Mouse (Mus musculus): ENCODE data around the gene Socs3. TPM values are rescaled to one million over a fixed set of nuclear protein-coding genes. Genes with fewer than 3 reads are reported as not detected.
A peak's percentile ranks its signal among the peaks of the same experiment; 100 is the strongest.

The Socs3 gene
- polyA plus RNA-seq, 1 experiment from 2014 or later = 8.4 TPM

- Histone ChIP-seq H3K27me3 (ENCODE audit: control insufficient read depth, insufficient read depth, low read length) (peaks cover 9% of the 10 kb centered on the region), H3K4me1 (ENCODE audit: control insufficient read depth, insufficient read depth, low read length) (peaks cover 35% of the 10 kb centered on the region), H3K27ac (replicated peaks; ENCODE audit: low read depth, low read length) (peak overlapping the region; percentile 31), H3K4me2 (ENCODE audit: low read depth, low read length) (no peak overlapping the region), H3K9me3 (replicated peaks; ENCODE audit: control insufficient read depth, low read length) (no peaks in the 10 kb centered on the region), H3K36me3 (replicated peaks; ENCODE audit: control insufficient read depth, insufficient read depth, low read depth, low read length) (no peaks in the 10 kb centered on the region; the same call in 1 of the 2 replicates), H3K4me3 (ENCODE audit: low read depth, low read length) (no peak overlapping the region), H3K9ac (replicated peaks; ENCODE audit: low read length) (peak overlapping the region; percentile 37)
- 0 out of 2 replicates have a peak, but pooled peaks have one; percentile 5 for ATAC-seq (replicated peaks; ENCODE audit: insufficient number of reproducible peaks, low FRiP score, low TSS enrichment, low read depth)
- peak; percentile 39 for DNase-seq (ENCODE audit: low spot score)
- 22% methylated on average over 10 of the region's 10 CpGs for WGBS
These were observed 7.4 kb downstream of the Socs3 start for GRCm38 (mm10) chr11:117962228-117963067.

GRCm38 (mm10) chr11:117960601-117961000, 9.2 kb downstream of the Socs3 start:
- H3K27ac ChIP-seq (replicated peaks; ENCODE audit: low read depth, low read length) = no peak overlapping the region
- no peak for DNase-seq (ENCODE audit: low spot score)

GRCm38 (mm10) chr11:117959741-117960381, 10.0 kb downstream of the Socs3 start:
- 55% methylated on average over 17 of the region's 17 CpGs for WGBS
- peaks cover 21% of the 10 kb centered on the region for H3K4me1 ChIP-seq (ENCODE audit: control insufficient read depth, insufficient read depth, low read length)
- DNase-seq (ENCODE audit: low spot score) = no peak
- no peaks in the 10 kb centered on the region for H3K27me3 ChIP-seq (ENCODE audit: control insufficient read depth, insufficient read depth, low read length)
- no peak overlapping the region for H3K4me2 ChIP-seq (ENCODE audit: low read depth, low read length)
- no peak for ATAC-seq (replicated peaks; ENCODE audit: insufficient number of reproducible peaks, low FRiP score, low TSS enrichment, low read depth)
- H3K4me3 ChIP-seq (ENCODE audit: low read depth, low read length) = no peak overlapping the region
- H3K36me3 ChIP-seq (replicated peaks; ENCODE audit: control insufficient read depth, insufficient read depth, low read depth, low read length) = no peaks in the 10 kb centered on the region
- no peaks in the 10 kb centered on the region for H3K9me3 ChIP-seq (replicated peaks; ENCODE audit: control insufficient read depth, low read length)
- H3K27ac ChIP-seq (replicated peaks; ENCODE audit: low read depth, low read length) = no peak overlapping the region
- H3K9ac ChIP-seq (replicated peaks; ENCODE audit: low read length) = no peak overlapping the region

More at GRCm38 (mm10) chr11:117960601-117961000, 9.2 kb downstream of the Socs3 start:
- peaks cover 25% of the 10 kb centered on the region for H3K4me1 ChIP-seq (ENCODE audit: control insufficient read depth, insufficient read depth, low read length)
- H3K9ac ChIP-seq (replicated peaks; ENCODE audit: low read length) = no peak overlapping the region
- no peaks in the 10 kb centered on the region for H3K36me3 ChIP-seq (replicated peaks; ENCODE audit: control insufficient read depth, insufficient read depth, low read depth, low read length)
- H3K27me3 ChIP-seq (ENCODE audit: control insufficient read depth, insufficient read depth, low read length) = no peaks in the 10 kb centered on the region
- H3K4me3 ChIP-seq (ENCODE audit: low read depth, low read length) = no peak overlapping the region
- ATAC-seq (replicated peaks; ENCODE audit: insufficient number of reproducible peaks, low FRiP score, low TSS enrichment, low read depth) = no peak
- H3K4me2 ChIP-seq (ENCODE audit: low read depth, low read length) = no peak overlapping the region
- no peaks in the 10 kb centered on the region for H3K9me3 ChIP-seq (replicated peaks; ENCODE audit: control insufficient read depth, low read length)

- Histone ChIP-seq H3K4me2 (ENCODE audit: low read depth, low read length) (no peak overlapping the region), H3K4me3 (ENCODE audit: low read depth, low read length) (no peak overlapping the region), H3K36me3 (replicated peaks; ENCODE audit: control insufficient read depth, insufficient read depth, low read depth, low read length) (no peaks in the 10 kb centered on the region), H3K27ac (replicated peaks; ENCODE audit: low read depth, low read length) (no peak overlapping the region), H3K4me1 (ENCODE audit: control insufficient read depth, insufficient read depth, low read length) (peaks cover 14% of the 10 kb centered on the region), H3K9me3 (replicated peaks; ENCODE audit: control insufficient read depth, low read length) (no peaks in the 10 kb centered on the region), H3K27me3 (ENCODE audit: control insufficient read depth, insufficient read depth, low read length) (no peaks in the 10 kb centered on the region), H3K9ac (replicated peaks; ENCODE audit: low read length) (no peak overlapping the region)
- ATAC-seq (replicated peaks; ENCODE audit: insufficient number of reproducible peaks, low FRiP score, low TSS enrichment, low read depth) (no peak), DNase-seq (ENCODE audit: low spot score) (no peak)
- WGBS = 90% methylated on average over 4 of the region's 4 CpGs
These were observed 10.7 kb downstream of the Socs3 start for GRCm38 (mm10) chr11:117959166-117959565.

GRCm38 (mm10) chr11:117958197-117958596, 11.7 kb downstream of the Socs3 start:
- Histone ChIP-seq H3K4me3 (ENCODE audit: low read depth, low read length) (no peak overlapping the region), H3K36me3 (replicated peaks; ENCODE audit: control insufficient read depth, insufficient read depth, low read depth, low read length) (no peaks in the 10 kb centered on the region), H3K27me3 (ENCODE audit: control insufficient read depth, insufficient read depth, low read length) (no peaks in the 10 kb centered on the region), H3K9me3 (replicated peaks; ENCODE audit: control insufficient read depth, low read length) (no peaks in the 10 kb centered on the region), H3K4me1 (ENCODE audit: control insufficient read depth, insufficient read depth, low read length) (peaks cover 8% of the 10 kb centered on the region; the same call in 1 of the 2 replicates), H3K9ac (replicated peaks; ENCODE audit: low read length) (peak overlapping the region; percentile 13; the same call in 1 of the 2 replicates), H3K4me2 (ENCODE audit: low read depth, low read length) (no peak overlapping the region), H3K27ac (replicated peaks; ENCODE audit: low read depth, low read length) (no peak overlapping the region)
- no peak for DNase-seq (ENCODE audit: low spot score)
- no peak for ATAC-seq (replicated peaks; ENCODE audit: insufficient number of reproducible peaks, low FRiP score, low TSS enrichment, low read depth)
- WGBS = 79% methylated on average over 7 of the region's 7 CpGs

GRCm38 (mm10) chr11:117955621-117956020, 14.2 kb downstream of the Socs3 start:
- Histone ChIP-seq H3K27ac (replicated peaks; ENCODE audit: low read depth, low read length) (no peak overlapping the region), H3K9me3 (replicated peaks; ENCODE audit: control insufficient read depth, low read length) (no peaks in the 10 kb centered on the region), H3K4me2 (ENCODE audit: low read depth, low read length) (no peak overlapping the region), H3K9ac (replicated peaks; ENCODE audit: low read length) (no peak overlapping the region), H3K4me3 (ENCODE audit: low read depth, low read length) (no peak overlapping the region), H3K27me3 (ENCODE audit: control insufficient read depth, insufficient read depth, low read length) (no peaks in the 10 kb centered on the region), H3K36me3 (replicated peaks; ENCODE audit: control insufficient read depth, insufficient read depth, low read depth, low read length) (no peaks in the 10 kb centered on the region), H3K4me1 (ENCODE audit: control insufficient read depth, insufficient read depth, low read length) (no peaks in the 10 kb centered on the region)
- WGBS = 60% methylated on average over 13 of the region's 13 CpGs
- DNase-seq (ENCODE audit: low spot score) = no peak
- ATAC-seq (replicated peaks; ENCODE audit: insufficient number of reproducible peaks, low FRiP score, low TSS enrichment, low read depth) = no peak

- ATAC-seq (replicated peaks; ENCODE audit: insufficient number of reproducible peaks, low FRiP score, low TSS enrichment, low read depth) = no peak
- no peak overlapping the region for H3K4me2 ChIP-seq (ENCODE audit: low read depth, low read length)
- no peaks in the 10 kb centered on the region for H3K9me3 ChIP-seq (replicated peaks; ENCODE audit: control insufficient read depth, low read length)
- no peak for DNase-seq (ENCODE audit: low spot score)
- H3K4me1 ChIP-seq (ENCODE audit: control insufficient read depth, insufficient read depth, low read length) = no peaks in the 10 kb centered on the region
- no peaks in the 10 kb centered on the region for H3K27me3 ChIP-seq (ENCODE audit: control insufficient read depth, insufficient read depth, low read length)
- H3K27ac ChIP-seq (replicated peaks; ENCODE audit: low read depth, low read length) = no peak overlapping the region
- H3K9ac ChIP-seq (replicated peaks; ENCODE audit: low read length) = no peak overlapping the region
- H3K4me3 ChIP-seq (ENCODE audit: low read depth, low read length) = no peak overlapping the region
- no peaks in the 10 kb centered on the region for H3K36me3 ChIP-seq (replicated peaks; ENCODE audit: control insufficient read depth, insufficient read depth, low read depth, low read length)
- WGBS = 84% methylated on average over 9 of the region's 9 CpGs
These were observed 15.0 kb downstream of the Socs3 start for GRCm38 (mm10) chr11:117954819-117955218.

- Histone ChIP-seq H3K27me3 (ENCODE audit: control insufficient read depth, insufficient read depth, low read length) (peaks cover 2% of the 10 kb centered on the region; the same call in 1 of the 2 replicates), H3K9me3 (replicated peaks; ENCODE audit: control insufficient read depth, low read length) (no peaks in the 10 kb centered on the region), H3K4me3 (ENCODE audit: low read depth, low read length) (no peak overlapping the region), H3K27ac (replicated peaks; ENCODE audit: low read depth, low read length) (no peak overlapping the region), H3K4me2 (ENCODE audit: low read depth, low read length) (no peak overlapping the region), H3K36me3 (replicated peaks; ENCODE audit: control insufficient read depth, insufficient read depth, low read depth, low read length) (no peaks in the 10 kb centered on the region), H3K4me1 (ENCODE audit: control insufficient read depth, insufficient read depth, low read length) (peaks cover 4% of the 10 kb centered on the region; the same call in 1 of the 2 replicates), H3K9ac (replicated peaks; ENCODE audit: low read length) (no peak overlapping the region)
- ATAC-seq (replicated peaks; ENCODE audit: insufficient number of reproducible peaks, low FRiP score, low TSS enrichment, low read depth) (no peak), DNase-seq (ENCODE audit: low spot score) (no peak)
- WGBS = 59% methylated on average over 2 of the region's 2 CpGs
These were observed 15.8 kb downstream of the Socs3 start for GRCm38 (mm10) chr11:117954094-117954493.

All from embryonic facial prominence, embryonic 11.5 days (tissue).